ENCODE assay signal across 35 mouse cellular contexts in the genomic region with DNA sequence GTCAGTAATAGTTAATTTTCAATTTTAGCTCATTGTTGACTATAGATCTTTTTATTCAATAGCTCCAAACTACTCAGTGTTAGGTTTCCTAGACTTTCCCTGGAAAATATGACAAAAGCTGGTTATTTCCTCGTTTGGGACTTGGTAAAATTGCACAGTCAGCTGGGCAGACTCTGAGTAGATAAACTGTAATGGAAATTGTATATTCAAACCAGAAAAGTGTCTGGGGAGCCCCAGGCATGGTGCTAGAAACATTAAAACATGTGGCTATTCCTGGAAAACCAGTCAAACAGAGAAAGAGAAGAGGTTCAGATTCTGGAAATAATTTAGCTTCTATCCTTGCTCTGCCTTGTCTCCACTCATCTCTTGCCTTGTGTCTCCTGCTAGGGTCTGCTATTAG.
"Had no signal": no experiment of that assay in that cellular context is flagged by ENCODE, and none has a peak within 500 bp of the region (broad histone marks: within the 10 kb centered on the region; RNA-seq: fewer than 3 reads in every experiment).

No protein-coding gene starts in this region.

- H3K27ac ChIP-seq: heart, embryonic 10.5 days; heart, embryonic 13.5 days; heart, embryonic 15.5 days; hindbrain, embryonic 10.5 days; hindbrain, embryonic 12.5 days; hindbrain, embryonic 13.5 days; hindbrain, embryonic 14.5 days; hindbrain, embryonic 15.5 days; hindbrain, postnatal 0 days; intestine, embryonic 15.5 days; kidney, embryonic 15.5 days; kidney, postnatal 0 days; layer of hippocampus, adult 2 months; left cerebral cortex, adult 2 months had no signal

- H3K9ac ChIP-seq: heart, embryonic 12.5 days; heart, embryonic 13.5 days; heart, embryonic 15.5 days; hindbrain, embryonic 12.5 days; hindbrain, embryonic 13.5 days; hindbrain, embryonic 14.5 days; hindbrain, embryonic 15.5 days; intestine, embryonic 15.5 days; kidney, embryonic 15.5 days had no signal

- H3K4me3 ChIP-seq: heart, embryonic 10.5 days; heart, embryonic 12.5 days; heart, embryonic 13.5 days; heart, embryonic 15.5 days; hindbrain, embryonic 10.5 days; hindbrain, embryonic 12.5 days; hindbrain, embryonic 13.5 days; hindbrain, embryonic 15.5 days; intestine, embryonic 15.5 days; kidney, embryonic 15.5 days; layer of hippocampus, adult 2 months; left cerebral cortex, adult 2 months had no signal

- ATAC-seq: hindbrain, embryonic 16.5 days; hindbrain, postnatal 0 days; inflammation-experienced regulatory T-cells, adult 6 months; intestine, embryonic 15.5 days; intestine, embryonic 16.5 days; intestine, postnatal 0 days had no signal

- H3K9me3 ChIP-seq: heart, embryonic 10.5 days; heart, embryonic 12.5 days; heart, embryonic 15.5 days; hindbrain, embryonic 12.5 days; hindbrain, embryonic 15.5 days; intestine, embryonic 15.5 days; kidney, embryonic 15.5 days had no signal

- DNase-seq: heart, postnatal 10 days; heart, postnatal 14 days; heart, postnatal 36 days; heart, postnatal 4 days; kidney, adult 11 months; kidney, adult 18-20 months; kidney, adult 2 months; kidney, adult 8-10 months; kidney, adult 9 months; kidney, postnatal 10 days; kidney, postnatal 14 days; kidney, postnatal 25 days; kidney, postnatal 36 days; kidney, postnatal 4 days; layer of hippocampus, adult 9-11 months had no signal

- H3K4me2 ChIP-seq: heart, embryonic 11.5 days; heart, embryonic 12.5 days; heart, embryonic 13.5 days; heart, embryonic 15.5 days; hindbrain, embryonic 12.5 days; hindbrain, embryonic 13.5 days; hindbrain, embryonic 14.5 days; hindbrain, embryonic 15.5 days; intestine, embryonic 15.5 days; kidney, embryonic 15.5 days had no signal

- H3K4me1 ChIP-seq: heart, embryonic 10.5 days; heart, embryonic 12.5 days; heart, embryonic 13.5 days; heart, embryonic 15.5 days; hindbrain, embryonic 10.5 days; hindbrain, embryonic 15.5 days; intestine, embryonic 15.5 days had no signal

- H3K36me3 ChIP-seq: heart, embryonic 10.5 days; heart, embryonic 12.5 days; heart, embryonic 13.5 days; heart, embryonic 15.5 days; hindbrain, embryonic 10.5 days; hindbrain, embryonic 12.5 days; hindbrain, embryonic 13.5 days; hindbrain, embryonic 15.5 days; intestine, embryonic 15.5 days; kidney, embryonic 15.5 days had no signal

- H3K27me3 ChIP-seq: heart, embryonic 12.5 days; heart, embryonic 13.5 days; heart, embryonic 15.5 days; hindbrain, embryonic 12.5 days; hindbrain, embryonic 13.5 days; hindbrain, embryonic 15.5 days; intestine, embryonic 15.5 days; kidney, embryonic 15.5 days had no signal
